Mouse (Mus musculus): ENCODE measurements around the gene Gabrb1.

Gabrb1 gene

DNA sequence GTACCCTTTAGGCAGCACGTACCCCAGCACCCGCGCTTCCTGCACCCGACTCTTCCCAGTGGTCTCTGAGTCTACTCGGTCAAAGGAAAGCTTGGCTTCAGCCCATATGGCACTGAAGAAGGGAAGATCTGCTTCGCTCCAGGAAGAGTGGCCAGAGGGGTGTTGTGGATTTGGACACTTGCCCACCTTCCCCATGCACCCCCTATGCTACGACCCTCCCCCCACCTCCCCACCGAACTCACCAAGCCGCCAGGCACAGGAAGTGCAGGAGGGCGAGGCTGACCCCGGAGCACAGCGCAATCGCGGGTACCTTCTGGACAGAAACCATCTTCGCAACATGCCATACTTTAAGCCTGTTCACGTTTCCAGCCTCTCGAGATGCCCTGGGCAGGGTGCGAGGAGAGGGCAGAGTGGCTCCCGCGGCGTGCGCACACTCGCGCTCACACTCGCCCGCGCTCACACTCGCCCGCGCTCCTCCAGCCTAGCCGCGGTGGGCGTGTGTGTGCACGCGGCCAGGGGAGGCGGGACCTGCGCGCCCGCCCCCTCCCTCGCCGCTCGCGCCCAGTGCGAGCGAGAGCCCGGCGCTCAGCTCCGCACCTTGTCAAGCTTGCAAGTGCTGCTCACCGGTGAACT lies at the start of gene Gabrb1:
Gene Gabrb1 (plus strand): TSS at position 632 of the 633 bp plus-strand sequence.
- no peak for DNase-seq (ENCODE audit: low read depth)

DNA sequence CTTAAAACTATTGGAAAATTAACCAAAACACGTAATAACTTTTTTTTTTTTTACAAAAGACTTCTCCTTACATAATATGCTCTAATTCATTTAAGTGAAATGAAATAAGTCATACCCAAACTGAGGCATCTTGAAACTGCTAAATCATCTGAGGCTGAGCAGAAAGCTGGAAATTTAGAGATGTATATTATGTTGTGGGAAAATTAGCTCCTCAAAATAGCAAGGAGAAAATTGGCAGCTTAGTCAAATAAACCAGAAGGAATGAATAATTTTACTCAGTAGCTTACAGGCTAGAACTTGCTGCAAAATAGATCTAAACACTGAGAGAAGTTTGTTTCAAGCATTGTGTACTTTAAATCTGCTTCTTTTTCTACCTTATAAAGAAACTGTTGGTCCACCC lies 49.2 kb upstream of the Gabrb1 start:
- no peak for DNase-seq (ENCODE audit: low read depth)

DNA sequence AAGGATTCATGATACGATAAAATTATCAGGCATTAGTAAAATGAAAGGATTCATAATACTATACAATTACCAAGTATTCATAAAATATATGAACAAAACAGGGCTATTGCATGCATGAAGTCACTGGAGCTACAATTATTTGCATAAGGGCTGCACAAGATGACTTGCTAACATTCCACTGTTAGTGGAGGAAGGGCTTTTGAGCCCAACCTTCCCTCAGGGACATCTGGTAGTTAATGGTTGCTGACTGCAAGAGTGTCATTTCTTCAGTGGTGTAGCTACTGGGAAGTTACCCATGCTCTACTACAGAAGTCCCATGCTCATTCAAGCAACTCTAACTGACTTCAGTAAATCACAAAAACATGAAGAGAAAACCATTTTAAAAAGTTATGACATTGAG lies 43.6 kb upstream of the Gabrb1 start:
- no peak for DNase-seq (ENCODE audit: low read depth)

- DNase-seq (ENCODE audit: low read depth), result no peak
Observed at GRCm38 (mm10) chr5:71616734-71617133, 41.2 kb upstream of the Gabrb1 start.

GRCm38 (mm10) chr5:71627820-71628219 lies 30.1 kb upstream of the Gabrb1 start:
- DNase-seq (ENCODE audit: low read depth), result no peak

GRCm38 (mm10) chr5:71639804-71640203 lies 18.1 kb upstream of the Gabrb1 start:
- no peak for DNase-seq (ENCODE audit: low read depth)

DNA sequence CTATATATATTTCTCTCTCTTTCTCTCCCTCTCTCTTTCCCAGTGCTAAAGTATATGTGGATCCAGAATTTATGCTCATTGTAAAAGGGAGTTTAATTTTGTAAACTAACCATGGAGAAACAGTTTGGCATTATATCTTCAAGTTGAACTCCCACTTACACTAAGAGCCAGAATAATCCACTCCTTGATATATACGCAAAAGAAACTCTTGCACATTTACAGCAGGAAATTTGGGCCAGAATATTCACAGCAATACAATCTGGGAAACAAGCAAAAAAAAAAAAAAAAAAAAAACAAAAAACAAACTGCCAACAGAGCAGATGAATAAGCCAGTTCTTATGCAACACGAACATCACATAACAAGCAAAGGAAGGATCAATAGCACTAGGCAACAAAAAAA lies 9.8 kb upstream of the Gabrb1 start:
- DNase-seq (ENCODE audit: low read depth), result no peak

DNA sequence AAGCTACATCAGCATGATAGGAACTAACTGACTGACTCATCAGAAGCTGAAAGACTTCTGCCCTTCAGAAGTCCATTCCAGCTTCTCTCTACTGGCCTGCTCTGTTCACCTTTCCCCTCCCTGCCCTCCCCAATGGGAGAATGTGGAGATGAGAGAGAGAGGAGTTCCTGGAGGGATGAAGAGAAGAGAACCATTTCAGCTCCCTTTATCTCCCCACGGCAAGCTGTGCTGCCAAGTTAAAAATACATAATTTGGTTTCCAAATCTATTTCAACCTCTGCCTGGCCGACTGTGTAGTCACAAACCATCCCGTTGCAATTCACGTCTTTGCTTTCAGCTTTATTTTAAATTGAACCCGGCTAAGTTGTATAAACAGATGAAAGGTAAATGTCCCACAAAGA lies 3.9 kb upstream of the Gabrb1 start:
- DNase-seq (ENCODE audit: low read depth), result no peak

- no peak for DNase-seq (ENCODE audit: low read depth)
Observed at GRCm38 (mm10) chr5:71656771-71657170, 1.1 kb upstream of the Gabrb1 start.

- DNase-seq (ENCODE audit: low read depth), result no peak
Observed at GRCm38 (mm10) chr5:71658115-71658497, 193 bp downstream of the Gabrb1 start, which contains the start of gene Gabra4. Gene Gabra4, minus strand, starts transcription at chr5:71658308.

GRCm38 (mm10) chr5:71665593-71665992 lies 7.7 kb downstream of the Gabrb1 start:
- no peak for DNase-seq (ENCODE audit: low read depth)

GRCm38 (mm10) chr5:71699696-71700467 lies 42.0 kb downstream of the Gabrb1 start:
- DNase-seq (ENCODE audit: low read depth), result no peak

DNA sequence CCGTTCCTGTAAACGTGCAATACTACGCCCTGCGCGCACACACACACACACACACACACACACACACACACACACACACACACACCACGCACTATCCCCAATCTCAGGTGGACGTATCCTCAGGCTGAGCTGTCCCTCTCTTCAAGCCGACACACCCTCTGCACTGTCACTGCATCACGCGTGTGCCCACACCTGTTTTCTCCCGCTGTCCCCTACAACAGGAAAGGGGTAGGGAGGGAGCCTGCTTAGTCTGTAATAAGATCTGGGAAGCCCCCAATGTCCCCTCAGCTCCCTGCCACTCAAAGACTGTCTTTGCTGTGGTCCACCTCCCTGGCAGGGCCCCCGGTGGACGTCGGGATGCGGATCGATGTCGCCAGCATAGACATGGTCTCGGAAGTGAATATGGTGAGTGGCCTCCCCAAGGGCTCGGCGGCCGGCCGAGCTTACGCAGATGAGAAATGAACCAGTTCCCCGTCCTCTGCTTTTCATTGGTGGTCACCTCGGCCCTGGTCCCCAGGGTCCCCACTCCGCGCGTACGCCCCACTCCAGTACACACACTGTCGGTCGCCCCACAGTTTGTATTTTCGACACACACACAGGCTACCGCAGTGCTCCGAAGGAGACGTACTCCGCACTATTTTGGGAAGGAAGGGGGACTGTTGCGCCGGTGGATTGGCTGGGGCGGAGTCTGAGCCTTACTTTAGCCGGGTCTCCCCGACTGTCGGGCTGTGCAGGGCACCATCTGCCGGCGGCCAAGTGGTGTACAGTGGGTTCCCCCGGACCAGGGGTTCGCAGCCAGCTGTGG lies 42.8 kb downstream of the Gabrb1 start:
- no peak for DNase-seq (ENCODE audit: low read depth)

GRCm38 (mm10) chr5:71701273-71701614 lies 43.3 kb downstream of the Gabrb1 start:
- no peak for DNase-seq (ENCODE audit: low read depth)

- DNase-seq (ENCODE audit: low read depth), result no peak
Observed at GRCm38 (mm10) chr5:71732931-71733792, 75.2 kb downstream of the Gabrb1 start.

GRCm38 (mm10) chr5:71747411-71747810 lies 89.5 kb downstream of the Gabrb1 start:
- DNase-seq (ENCODE audit: low read depth), result no peak

- DNase-seq (ENCODE audit: low read depth), result no peak
Observed at GRCm38 (mm10) chr5:71753966-71754365, 96.1 kb downstream of the Gabrb1 start.

DNA sequence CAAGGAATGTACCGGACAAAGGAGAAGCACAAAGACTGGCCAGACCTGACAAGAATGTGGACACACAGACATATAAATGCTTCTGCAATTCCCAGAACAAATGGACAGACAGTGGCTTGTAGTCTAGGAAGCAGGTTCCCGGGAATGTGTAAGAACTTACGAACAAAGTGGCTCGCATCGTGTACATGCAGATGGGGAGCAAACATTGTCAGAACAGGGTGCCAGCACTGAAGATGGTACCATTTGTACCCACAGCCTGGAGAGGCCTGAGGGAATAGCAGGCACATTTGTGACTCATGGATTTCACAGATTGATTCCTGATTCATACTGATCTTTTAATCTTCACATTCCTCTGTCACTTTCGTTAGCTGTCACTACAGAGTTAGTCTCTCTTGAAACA lies 103.2 kb downstream of the Gabrb1 start:
- no peak for DNase-seq (ENCODE audit: low read depth)

DNA sequence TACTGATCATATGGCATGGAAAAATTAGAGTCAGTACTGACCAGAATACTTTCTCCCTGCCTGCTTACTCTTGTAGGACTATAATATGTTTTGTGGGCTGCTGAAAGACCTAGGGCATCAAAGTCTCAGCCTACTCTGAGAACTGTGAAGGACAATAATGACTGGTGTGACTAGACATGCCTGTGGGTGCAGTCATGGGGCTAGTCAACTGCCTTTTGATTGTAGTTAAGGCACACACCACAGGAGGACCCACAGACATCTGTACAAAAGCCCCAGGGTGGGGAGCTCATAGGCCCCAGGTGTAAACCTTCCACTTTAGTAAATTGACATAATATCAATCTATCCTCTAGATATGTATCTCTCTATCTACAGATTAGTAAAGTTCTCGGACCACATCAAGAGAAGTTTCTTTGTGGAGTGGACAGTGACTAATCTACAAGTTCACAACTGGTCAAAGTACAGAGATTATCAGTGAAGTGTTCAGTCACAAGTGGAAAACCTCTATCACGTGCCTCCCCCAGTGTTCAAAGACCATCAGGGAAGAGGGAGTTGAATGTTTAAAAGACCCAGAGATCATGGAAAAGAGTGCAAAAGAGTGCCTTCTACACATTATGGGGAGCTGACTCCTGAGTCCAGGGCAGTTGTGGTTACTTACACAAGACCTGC lies 123.7 kb downstream of the Gabrb1 start:
- no peak for DNase-seq (ENCODE audit: low read depth)

GRCm38 (mm10) chr5:71822862-71823261 lies 164.9 kb downstream of the Gabrb1 start:
- DNase-seq (ENCODE audit: low read depth), result no peak

DNA sequence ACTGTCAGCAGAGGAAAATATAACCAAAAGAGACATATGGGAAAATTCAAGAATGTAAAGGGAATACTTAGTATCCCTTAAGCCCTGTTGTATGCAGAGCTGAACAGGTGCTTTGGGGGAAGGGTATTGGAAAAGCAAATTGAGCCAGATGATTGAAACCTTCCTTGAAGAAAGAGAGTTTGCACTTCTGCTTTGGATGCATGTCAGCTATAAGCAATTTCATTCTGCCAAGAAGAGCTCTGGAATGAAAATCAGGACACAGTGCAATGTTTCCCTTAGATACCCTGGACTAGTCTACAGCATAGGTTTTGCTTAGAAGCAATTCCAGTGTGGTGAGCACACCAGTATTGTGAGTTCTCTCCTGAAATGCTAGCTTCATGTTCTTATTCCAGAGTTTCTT lies 170.4 kb downstream of the Gabrb1 start:
- DNase-seq (ENCODE audit: low read depth), result no peak

Measured in c-Kit-positive CD71-negative TER-119-negative erythroid progenitor cells, embryonic 14.5 days (primary cell).